Mouse (Mus musculus): ENCODE measurements at regions not wholly inside any gene's neighbourhood (a gene's known extent, or its start where the extent isn't known, plus 50 kb on each side); places are given as distances from the start of the nearest gene placed in this dataset.

- no peak for TF ChIP-seq POLR2A (IDR thresholded peaks at IDR 0.05; ENCODE audit: control insufficient read depth in 1 of 2, insufficient read depth in 1 of 2, low read depth in 1 of 2, low read length in 2 of 2, poor library complexity in 1 of 2)
- TF ChIP-seq ZNF384 (IDR thresholded peaks at IDR 0.05; ENCODE audit: low read depth, low read length): no peak
- no peak for TF ChIP-seq MAFK (IDR thresholded peaks at IDR 0.05; ENCODE audit: borderline replicate concordance, low read depth, low read length)
- no peak for TF ChIP-seq UBTF (IDR thresholded peaks at IDR 0.05; ENCODE audit: borderline replicate concordance, insufficient read depth, low read depth, low read length)
- no peak for TF ChIP-seq ZMIZ1 (IDR thresholded peaks at IDR 0.05; ENCODE audit: low read depth, low read length)
- TF ChIP-seq POLR2AphosphoS5 (IDR thresholded peaks at IDR 0.05; ENCODE audit: borderline replicate concordance, low read depth, low read length): no peak
- TF ChIP-seq MYC (IDR thresholded peaks at IDR 0.05; ENCODE audit: low read depth, low read length): no peak
- TF ChIP-seq USF2 (IDR thresholded peaks at IDR 0.05; ENCODE audit: borderline replicate concordance in 1 of 2, insufficient read depth in 1 of 2, low read depth in 1 of 2, low read length in 2 of 2): no peak
- no peak for TF ChIP-seq SIN3A (IDR thresholded peaks at IDR 0.05; ENCODE audit: low read length)
- no peak for TF ChIP-seq TBP (IDR thresholded peaks at IDR 0.05; ENCODE audit: low read depth, low read length)
- no peak for TF ChIP-seq MXI1 (IDR thresholded peaks at IDR 0.05; ENCODE audit: low read depth, low read length)
- no peak for TF ChIP-seq HCFC1 (IDR thresholded peaks at IDR 0.05; ENCODE audit: low read depth, low read length)
- TF ChIP-seq CTCF (IDR thresholded peaks at IDR 0.05 in 2 of 3, conservative IDR thresholded peaks at IDR 0.05 in 1 of 3; ENCODE audit: control insufficient read depth in 1 of 3, insufficient read depth in 1 of 3, low read depth in 2 of 3, low read length in 3 of 3, poor library complexity in 1 of 3, severe bottlenecking in 1 of 3): no peak
- no peak for TF ChIP-seq JUND (IDR thresholded peaks at IDR 0.05; ENCODE audit: low read depth, low read length)
- TF ChIP-seq RCOR1 (IDR thresholded peaks at IDR 0.05; ENCODE audit: low read depth, low read length): no peak
- no peak for TF ChIP-seq CHD1 (IDR thresholded peaks at IDR 0.05; ENCODE audit: low read depth, low read length)
- TF ChIP-seq GABPA (IDR thresholded peaks at IDR 0.05; ENCODE audit: low read depth, low read length): no peak
- no peak for TF ChIP-seq USF1 (IDR thresholded peaks at IDR 0.05; ENCODE audit: low read depth, low read length)
- TF ChIP-seq MYB (IDR thresholded peaks at IDR 0.05; ENCODE audit: low read depth, low read length): no peak
- no peak for TF ChIP-seq EP300 (IDR thresholded peaks at IDR 0.05; ENCODE audit: low read depth in 1 of 2, low read length in 2 of 2)
- Histone ChIP-seq H3K4me3 (ENCODE audit: control insufficient read depth in 1 of 2, insufficient read depth in 1 of 2, low read depth in 2 of 2, low read length in 2 of 2) (no peak overlapping the region), H3K4me1 (ENCODE audit: control insufficient read depth in 1 of 2, insufficient read depth in 2 of 2, low read length in 2 of 2) (no peaks in the 10 kb centered on the region)
Measured at GRCm38 (mm10) chr8:36394487-36394886, 598.9 kb upstream of the AI429214 start.

DNA sequence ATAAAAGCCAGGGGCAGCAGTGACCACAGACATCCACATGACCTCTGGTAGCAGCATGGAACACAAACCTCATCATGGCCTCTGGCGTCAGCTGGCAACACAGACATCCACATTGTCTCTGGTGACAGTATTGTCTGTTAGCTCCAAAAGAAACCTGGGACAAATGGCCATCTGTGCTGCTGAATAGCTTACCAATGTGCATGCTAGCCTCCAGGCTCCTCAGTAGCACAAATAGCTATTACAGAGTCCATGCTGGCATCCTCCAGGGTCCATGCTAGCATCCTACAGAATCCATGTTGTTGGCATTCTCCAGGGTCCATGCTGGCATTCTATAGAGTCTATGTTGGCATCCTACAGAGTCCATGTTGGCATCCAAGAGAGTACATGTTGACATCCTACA lies 596.9 kb upstream of the AI429214 start:
- Histone ChIP-seq H3K79me2 (ENCODE audit: control insufficient read depth, insufficient read depth, low read length, poor library complexity) (no peaks in the 10 kb centered on the region), H3K27me3 (ENCODE audit: control insufficient read depth in 1 of 2, insufficient read depth in 2 of 2, low read length in 2 of 2) (no peaks in the 10 kb centered on the region), H3K36me3 (ENCODE audit: control insufficient read depth in 1 of 2, insufficient read depth in 2 of 2, low read length in 2 of 2) (no peaks in the 10 kb centered on the region), H3K27ac (ENCODE audit: control insufficient read depth, low read depth, low read length) (no peak overlapping the region), H3K4me3 (ENCODE audit: control insufficient read depth in 1 of 2, insufficient read depth in 1 of 2, low read depth in 2 of 2, low read length in 2 of 2) (no peak overlapping the region), H3K9ac (ENCODE audit: control insufficient read depth, low read depth, low read length, poor library complexity, severe bottlenecking) (no peak overlapping the region), H3K9me3 (replicated peaks; ENCODE audit: insufficient read depth, low read length) (no peaks in the 10 kb centered on the region), H3K4me1 (ENCODE audit: control insufficient read depth in 1 of 2, insufficient read depth in 2 of 2, low read length in 2 of 2) (no peaks in the 10 kb centered on the region)
- no peak for DNase-seq (ENCODE audit: low read depth, low spot score)
- no peak for TF ChIP-seq ZC3H11A (IDR thresholded peaks at IDR 0.05; ENCODE audit: low read depth, low read length)
- no peak for TF ChIP-seq MAZ (IDR thresholded peaks at IDR 0.05; ENCODE audit: low read depth, low read length)
- no peak for TF ChIP-seq ZKSCAN1 (IDR thresholded peaks at IDR 0.05; ENCODE audit: low read depth, low read length)
- no peak for TF ChIP-seq MYC (IDR thresholded peaks at IDR 0.05; ENCODE audit: low read depth, low read length)
- no peak for TF ChIP-seq JUND (IDR thresholded peaks at IDR 0.05; ENCODE audit: low read depth, low read length)
- no peak for TF ChIP-seq RAD21 (IDR thresholded peaks at IDR 0.05; ENCODE audit: low read depth, low read length)
- no peak for TF ChIP-seq MYB (IDR thresholded peaks at IDR 0.05; ENCODE audit: low read depth, low read length)
- TF ChIP-seq TBP (IDR thresholded peaks at IDR 0.05; ENCODE audit: low read depth, low read length): no peak
- TF ChIP-seq POLR2AphosphoS2 (IDR thresholded peaks at IDR 0.05; ENCODE audit: low read length): no peak
- no peak for TF ChIP-seq USF1 (IDR thresholded peaks at IDR 0.05; ENCODE audit: low read depth, low read length)
- TF ChIP-seq BHLHE40 (IDR thresholded peaks at IDR 0.05; ENCODE audit: borderline replicate concordance, low read depth, low read length): no peak
- TF ChIP-seq ELF1 (IDR thresholded peaks at IDR 0.05; ENCODE audit: low read depth, low read length): no peak
- no peak for TF ChIP-seq MAFK (IDR thresholded peaks at IDR 0.05; ENCODE audit: borderline replicate concordance, low read depth, low read length)
- TF ChIP-seq HCFC1 (IDR thresholded peaks at IDR 0.05; ENCODE audit: low read depth, low read length): no peak
- TF ChIP-seq MAX (IDR thresholded peaks at IDR 0.05; ENCODE audit: low read length): no peak
- no peak for TF ChIP-seq ZMIZ1 (IDR thresholded peaks at IDR 0.05; ENCODE audit: low read depth, low read length)

More at GRCm38 (mm10) chr8:36394487-36394886, 598.9 kb upstream of the AI429214 start:
- DNase-seq (ENCODE audit: low read depth, low spot score): no peak
- Histone ChIP-seq H3K79me2 (ENCODE audit: control insufficient read depth, insufficient read depth, low read length, poor library complexity) (no peaks in the 10 kb centered on the region), H3K27me3 (ENCODE audit: control insufficient read depth in 1 of 2, insufficient read depth in 2 of 2, low read length in 2 of 2) (no peaks in the 10 kb centered on the region), H3K36me3 (ENCODE audit: control insufficient read depth in 1 of 2, insufficient read depth in 2 of 2, low read length in 2 of 2) (no peaks in the 10 kb centered on the region), H3K9ac (ENCODE audit: control insufficient read depth, low read depth, low read length, poor library complexity, severe bottlenecking) (no peak overlapping the region), H3K27ac (ENCODE audit: control insufficient read depth, low read depth, low read length) (no peak overlapping the region), H3K9me3 (replicated peaks; ENCODE audit: insufficient read depth, low read length) (no peaks in the 10 kb centered on the region)

Measured in MEL (cell line).